Mouse (Mus musculus): Measurements from ENCODE around the gene Igflr1.

Igflr1 gene

DNA sequence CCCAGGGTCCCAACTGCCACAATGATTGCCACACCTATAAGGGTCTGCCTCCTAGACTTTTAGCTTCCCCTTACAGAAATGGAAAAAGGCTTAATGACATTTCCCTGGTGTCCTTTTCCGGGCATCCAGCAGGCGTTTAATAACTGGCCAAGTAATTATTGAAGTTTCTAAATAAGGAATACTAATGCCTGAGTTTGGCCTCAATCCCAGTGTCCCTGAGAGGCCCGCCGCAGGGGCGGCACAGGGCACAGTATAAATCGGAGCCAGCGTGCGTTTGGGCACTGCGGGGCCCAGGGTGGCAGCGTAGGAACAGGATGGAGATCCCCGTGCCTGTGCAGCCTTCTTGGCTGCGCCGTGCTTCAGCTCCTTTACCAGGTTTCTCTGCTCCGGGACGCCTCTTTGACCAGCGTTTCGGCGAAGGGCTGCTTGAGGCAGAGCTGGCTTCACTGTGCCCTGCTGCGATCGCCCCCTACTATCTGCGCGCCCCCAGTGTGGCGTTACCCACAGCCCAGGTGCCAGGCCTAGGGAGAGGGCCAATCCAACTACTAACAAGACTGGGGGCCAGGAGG is 12.1 kb upstream of the Igflr1 start:
- no peak for DNase-seq (ENCODE audit: extremely low spot score, low read depth, low spot score)

DNA sequence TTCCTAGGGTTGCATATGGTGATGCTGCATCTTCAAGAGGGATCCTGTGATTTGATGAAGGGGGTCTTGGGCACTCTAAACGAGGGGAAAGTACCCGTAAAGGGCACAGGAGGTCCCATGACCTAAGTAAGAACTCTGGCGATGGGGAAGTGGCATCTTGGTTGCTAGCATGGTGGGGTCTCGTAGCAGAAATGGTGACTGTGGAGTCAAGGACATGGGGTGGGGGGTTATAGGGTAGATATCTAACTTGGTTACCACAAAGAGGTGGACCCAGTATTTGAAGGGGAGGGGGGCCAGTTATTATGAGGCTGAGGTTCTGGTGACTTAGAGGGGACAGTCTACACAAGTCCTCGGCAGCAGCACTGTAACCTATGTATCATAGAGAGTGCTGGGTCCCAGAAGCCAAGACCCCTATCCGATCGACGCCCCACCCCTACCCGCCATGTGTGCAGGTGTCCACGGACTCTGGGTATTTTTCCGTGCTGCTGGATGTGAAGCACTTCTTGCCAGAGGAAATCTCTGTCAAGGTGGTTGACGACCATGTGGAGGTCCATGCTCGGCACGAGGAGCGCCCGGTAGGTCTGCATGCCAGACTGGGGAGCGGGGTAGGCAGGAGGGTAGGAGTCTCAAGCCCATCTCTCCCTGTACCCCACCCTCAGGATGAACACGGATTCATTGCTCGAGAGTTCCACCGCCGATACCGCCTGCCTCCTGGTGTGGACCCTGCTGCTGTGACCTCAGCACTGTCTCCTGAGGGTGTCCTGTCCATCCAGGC is 11.2 kb upstream of the Igflr1 start:
- no peak for DNase-seq (ENCODE audit: extremely low spot score, low read depth, low spot score)

DNA sequence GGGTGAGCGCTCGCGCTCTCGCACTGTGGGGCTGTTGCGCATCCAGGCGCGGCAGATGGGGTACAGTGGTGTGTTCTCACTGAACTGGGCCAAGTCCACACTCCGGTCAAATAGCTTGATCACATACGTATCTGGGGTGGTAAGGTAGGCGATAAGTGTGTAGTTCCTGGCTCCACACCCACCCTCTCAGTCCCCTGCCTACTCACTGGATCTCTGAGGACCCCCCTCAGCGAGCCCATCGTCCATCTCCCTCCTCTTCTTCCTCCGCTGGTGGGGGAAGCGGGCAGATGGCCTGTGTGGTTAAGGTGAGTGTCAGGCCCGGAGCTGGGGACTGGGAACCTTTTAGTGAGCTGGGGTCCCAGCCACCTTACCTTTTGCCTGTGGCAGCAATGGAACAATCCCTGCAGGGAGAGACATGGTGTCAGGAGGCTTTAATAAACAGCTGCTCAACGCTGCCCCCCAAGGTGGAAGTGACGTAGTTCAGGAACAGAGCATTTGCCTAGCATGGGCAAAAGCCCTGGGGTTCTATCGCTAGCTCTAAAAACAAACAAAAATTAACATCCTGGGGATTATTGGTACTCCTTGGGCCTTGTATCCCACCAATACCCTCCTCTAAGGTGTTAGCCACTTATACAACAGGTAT is 8.2 kb upstream of the Igflr1 start:
- no peak for DNase-seq (ENCODE audit: extremely low spot score, low read depth, low spot score)

DNA sequence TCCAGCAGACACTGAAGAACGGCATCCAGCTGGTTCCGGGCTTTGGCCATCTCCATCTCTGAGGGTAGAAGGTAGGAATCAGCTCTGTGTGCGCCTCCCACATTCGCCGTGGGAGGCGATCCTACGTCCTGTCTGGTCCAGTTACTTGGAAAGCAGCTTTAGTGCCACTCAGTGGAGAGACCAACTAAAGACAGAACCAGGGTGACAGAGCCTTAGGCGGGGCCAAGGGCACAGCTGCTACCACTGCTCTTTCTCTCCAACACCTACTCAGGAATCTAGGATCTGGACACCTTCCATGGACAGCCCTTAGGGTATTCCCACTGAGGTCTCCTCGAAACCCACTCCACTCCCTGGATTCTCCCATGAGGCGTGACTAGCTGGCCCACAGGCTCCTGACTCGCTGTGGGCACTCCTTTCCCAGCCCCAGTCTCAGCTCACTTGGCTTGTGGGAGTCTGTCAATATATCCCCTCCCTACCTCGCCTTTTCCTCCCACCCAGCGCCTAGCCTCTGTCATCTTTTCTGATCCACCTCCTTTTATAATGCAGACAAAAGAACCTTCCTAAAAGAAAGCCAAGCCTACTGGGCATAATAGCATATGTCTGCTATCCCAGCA is 7.2 kb upstream of the Igflr1 start:
- DNase-seq (ENCODE audit: extremely low spot score, low read depth, low spot score) = no peak

DNA sequence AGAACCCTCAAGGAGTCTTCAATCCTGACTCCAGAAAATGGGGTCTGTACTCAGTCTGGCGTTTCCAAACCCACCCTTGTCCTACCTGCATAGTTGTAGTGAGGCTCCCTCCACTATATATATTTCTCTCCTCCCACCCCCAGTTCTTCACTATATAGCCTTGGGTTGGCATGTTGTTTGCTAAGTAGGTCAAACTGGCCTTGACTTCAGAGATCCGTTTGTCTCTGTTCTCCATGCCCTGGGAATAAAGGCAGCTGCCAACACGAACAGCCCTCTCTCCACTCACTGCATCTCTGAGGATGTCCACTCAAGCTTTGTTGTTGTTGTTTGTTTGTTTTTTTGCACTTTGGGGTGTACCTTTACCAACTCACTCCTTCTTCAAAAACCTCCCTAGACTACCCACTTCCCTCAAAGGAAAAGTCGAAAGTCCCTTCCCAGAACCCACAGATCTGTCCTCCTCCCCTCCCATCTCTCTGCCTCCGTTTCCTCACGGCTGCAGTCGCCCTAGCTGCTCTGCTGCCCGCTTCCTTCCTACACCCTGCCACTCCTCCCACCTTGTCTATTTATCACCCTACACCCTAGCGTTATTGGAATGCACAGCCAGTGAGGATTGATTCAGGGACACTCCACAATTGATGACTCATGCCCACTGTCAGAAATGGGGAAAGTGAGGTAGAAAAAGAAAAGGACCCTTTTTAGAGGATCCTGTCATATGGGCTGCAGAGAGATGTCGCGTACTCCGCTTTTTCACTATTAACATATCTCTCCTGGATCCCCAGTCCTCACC is 6.4 kb upstream of the Igflr1 start:
- no peak for DNase-seq (ENCODE audit: extremely low spot score, low read depth, low spot score)

DNA sequence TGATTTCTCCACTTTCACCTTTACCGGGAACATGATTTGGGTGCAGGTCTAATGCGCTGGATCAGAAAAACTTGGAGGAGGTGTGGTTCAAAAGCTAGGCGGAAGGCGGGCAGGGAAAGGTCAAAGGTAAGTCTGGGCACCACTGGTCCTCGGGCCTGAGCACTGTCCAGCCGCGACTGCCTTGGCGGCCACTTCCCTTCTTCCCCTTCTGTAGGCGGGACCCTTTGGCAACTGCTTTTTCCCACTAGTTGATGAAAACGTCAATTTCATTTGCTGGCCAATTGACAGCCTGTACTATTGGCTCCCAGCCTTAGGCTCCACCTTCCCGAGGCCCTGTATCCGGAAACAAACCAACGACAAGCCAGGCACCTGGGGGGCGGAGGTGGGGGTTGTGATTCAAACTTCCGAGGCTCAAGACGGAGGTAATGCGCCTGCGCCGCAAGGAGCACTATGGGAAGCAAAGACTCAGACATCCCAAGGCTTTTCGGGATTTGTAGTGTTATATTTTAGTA is 5.7 kb upstream of the Igflr1 start, which contains the start of gene Lin37:
Gene Lin37, minus strand, starts transcription at position 396 of the 512 bp plus-strand sequence.
- peak; percentile 86 for DNase-seq (ENCODE audit: extremely low spot score, low read depth, low spot score)

DNA sequence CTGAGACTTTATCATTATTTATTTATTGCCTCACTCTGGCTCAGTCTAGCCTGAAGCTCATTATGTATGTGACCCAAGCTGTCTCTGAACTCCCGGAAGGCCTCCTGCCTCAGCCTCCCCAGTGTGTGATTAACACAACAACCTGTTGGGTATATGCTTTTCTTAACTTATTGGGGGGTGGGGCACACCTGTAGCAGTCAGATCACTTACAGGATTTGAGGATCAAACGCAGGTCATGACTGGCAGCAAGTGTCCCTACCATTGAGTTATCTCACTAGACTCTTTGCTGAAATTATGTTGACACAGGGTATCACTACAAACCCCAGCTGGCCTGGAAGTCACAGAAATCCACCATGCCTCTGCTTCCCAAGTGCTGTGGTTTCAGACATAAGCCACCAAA is 4.9 kb upstream of the Igflr1 start:
- no peak for DNase-seq (ENCODE audit: extremely low spot score, low read depth, low spot score)

DNA sequence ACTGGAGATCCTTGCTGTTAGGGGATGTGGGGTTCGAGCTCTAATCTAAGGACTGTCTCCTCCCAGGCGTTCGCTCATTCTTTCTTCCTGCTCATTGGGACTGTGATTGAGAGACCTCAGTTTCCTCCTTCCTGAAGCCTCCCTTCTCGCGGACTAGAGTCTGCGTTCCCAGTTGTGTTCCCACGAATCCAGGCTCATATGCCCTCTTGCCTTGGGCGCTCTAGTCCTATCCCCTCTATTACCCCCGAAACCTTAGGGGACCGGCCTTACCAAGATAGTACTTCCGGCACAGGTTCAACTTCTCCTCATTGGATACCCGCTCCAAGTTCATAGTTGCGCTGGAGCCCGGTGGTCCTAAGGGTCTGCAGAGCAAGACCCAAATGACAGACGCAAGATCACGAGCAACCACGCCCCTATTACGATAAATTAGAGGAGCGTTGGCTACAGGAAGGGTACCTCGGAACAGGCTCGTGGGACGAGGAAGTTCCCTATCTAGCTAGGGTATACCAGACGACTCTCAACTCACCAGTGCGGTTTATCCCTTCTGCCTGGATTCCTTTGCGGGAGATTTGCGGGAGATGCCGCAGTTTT is 2.6 kb upstream of the Igflr1 start:
- no peak for DNase-seq (ENCODE audit: extremely low spot score, low read depth, low spot score)

DNA sequence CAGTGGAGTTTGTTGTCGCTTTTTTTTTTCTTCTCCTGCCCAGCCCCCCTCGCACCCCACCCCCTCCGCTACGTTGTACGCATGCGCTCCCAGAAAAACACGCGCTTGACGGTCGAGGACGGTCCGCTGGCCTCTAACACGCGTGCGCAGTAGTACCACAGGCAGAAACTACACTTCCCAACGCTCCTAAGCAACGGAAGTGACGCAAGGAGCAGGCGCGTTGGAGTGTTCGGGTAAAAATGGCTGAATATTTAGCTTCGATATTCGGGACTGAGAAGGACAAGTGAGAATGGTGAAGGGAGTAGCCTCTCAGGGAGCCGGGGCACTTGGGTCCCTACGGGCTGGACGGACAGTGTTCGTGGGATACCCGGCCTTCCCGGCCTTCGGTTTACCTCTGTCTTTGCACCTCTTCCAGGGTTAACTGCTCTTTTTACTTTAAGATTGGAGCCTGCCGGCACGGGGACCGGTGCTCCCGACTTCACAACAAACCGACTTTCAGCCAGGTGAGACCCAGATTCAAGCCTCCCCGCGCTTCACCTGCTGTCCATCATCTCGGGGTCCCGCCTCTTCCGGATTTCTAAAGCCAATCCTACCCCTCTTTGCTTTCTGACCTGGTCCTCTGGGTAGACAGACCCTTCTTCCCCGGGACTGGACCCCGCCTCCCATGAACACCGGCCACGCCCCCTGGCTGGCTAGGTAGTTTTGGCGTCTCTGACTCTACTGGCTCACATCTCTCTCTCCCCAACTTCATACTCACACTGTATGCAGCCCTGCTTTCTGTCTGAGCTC is 1.9 kb upstream of the Igflr1 start, which contains the start of the genes U2af1l4, Gm49396 and Psenen:
Gene U2af1l4, plus strand, starts transcription at position 185 of the 789 bp plus-strand sequence.
Gene Gm49396, plus strand, starts transcription at position 228 of the 789 bp plus-strand sequence.
Gene Psenen, minus strand, starts transcription at position 511 of the 789 bp plus-strand sequence.
- peak; percentile 93 for DNase-seq (ENCODE audit: extremely low spot score, low read depth, low spot score)

DNA sequence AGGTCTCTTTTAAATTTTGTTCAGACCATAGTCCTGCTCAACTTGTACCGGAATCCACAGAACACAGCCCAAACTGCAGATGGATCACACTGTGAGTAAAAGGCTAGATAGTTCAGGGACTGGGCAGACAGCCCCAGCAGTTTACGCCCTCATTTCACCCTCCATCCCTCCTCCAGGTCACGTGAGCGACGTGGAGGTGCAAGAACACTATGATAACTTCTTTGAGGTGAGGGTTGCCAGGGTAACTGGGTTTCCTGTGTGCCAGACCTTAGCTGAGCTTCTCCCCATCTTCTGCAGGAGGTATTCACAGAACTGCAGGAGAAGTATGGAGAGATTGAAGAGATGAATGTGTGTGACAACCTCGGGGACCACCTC is 1.3 kb upstream of the Igflr1 start:
- no peak for DNase-seq (ENCODE audit: extremely low spot score, low read depth, low spot score)

DNA sequence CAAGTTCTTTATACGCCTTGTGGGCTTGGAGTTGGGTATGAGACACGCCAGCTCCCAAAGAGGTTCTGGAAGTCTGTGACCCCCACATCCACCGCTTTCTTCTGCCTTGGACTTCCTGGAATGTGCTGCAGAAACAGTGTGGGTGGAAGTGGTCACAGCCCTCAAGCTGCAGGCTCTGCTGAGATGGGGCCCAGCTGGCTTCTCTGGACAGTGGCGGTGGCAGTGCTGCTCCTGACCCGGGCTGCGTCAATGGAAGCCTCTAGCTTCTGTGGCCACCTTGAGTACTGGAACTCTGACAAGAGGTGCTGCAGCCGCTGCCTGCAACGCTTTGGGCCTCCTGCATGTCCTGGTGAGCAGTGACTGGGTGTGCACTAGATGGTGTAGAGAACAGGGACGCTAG is 806 bp downstream of the Igflr1 start:
- no peak for DNase-seq (ENCODE audit: extremely low spot score, low read depth, low spot score)

DNA sequence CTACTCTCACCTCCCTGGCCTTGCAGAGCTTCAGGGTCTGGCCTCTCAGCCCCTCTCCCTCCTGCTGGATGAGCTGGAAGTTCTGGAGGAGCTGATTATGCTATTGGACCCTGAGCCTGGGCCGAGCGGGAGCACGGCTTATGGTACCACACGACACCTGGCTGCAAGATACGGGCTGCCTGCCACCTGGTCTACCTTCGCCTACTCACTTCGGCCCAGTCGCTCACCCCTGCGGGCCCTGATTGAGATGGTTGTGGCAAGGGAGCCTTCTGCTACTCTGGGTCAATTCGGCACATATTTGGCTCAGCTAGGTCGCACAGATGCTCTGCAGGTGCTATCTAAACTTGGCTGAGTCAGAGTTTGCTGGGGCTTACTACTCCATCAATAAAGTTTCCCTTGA is 2.3 kb downstream of the Igflr1 start:
- no peak for DNase-seq (ENCODE audit: extremely low spot score, low read depth, low spot score)

DNA sequence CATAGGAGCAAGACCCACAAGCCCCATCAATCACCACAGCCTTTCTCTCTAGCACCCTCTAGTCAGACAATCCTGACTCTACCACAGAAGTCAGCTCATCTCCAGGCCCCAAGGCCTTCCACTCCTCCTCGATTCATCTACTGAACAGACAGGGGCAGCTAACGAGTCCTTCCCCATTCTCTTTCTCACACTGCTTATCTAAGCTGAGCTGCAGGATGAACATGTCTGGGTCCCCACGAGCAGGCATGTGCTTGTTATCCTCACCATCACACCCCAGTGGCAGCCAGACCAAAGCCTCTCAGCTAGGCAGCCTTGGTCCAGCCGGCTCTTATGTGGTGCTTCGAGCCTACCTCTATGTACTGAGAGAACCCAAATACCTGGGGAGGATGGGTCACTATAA is 7.2 kb downstream of the Igflr1 start:
- no peak for DNase-seq (ENCODE audit: extremely low spot score, low read depth, low spot score)

DNA sequence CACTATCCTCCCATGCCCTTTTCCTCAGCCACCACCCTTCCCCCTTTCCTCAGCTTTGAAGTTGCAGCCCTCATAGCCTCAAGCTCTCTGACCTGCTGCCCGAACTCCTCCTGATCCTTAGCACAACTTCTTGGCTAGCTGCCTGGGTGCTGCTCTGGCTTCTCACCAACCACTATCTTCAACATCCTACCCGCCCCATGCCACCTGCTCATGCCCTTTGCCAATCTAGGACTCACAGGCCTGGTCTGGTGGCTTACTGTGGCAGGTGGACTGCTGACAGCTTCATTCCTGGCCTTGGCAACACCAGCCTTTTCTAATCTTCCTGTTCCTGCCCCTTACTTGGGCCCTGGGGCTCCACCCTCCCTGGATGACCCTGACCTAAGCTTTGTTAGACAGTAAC is 7.7 kb downstream of the Igflr1 start:
- no peak for DNase-seq (ENCODE audit: extremely low spot score, low read depth, low spot score)

DNA sequence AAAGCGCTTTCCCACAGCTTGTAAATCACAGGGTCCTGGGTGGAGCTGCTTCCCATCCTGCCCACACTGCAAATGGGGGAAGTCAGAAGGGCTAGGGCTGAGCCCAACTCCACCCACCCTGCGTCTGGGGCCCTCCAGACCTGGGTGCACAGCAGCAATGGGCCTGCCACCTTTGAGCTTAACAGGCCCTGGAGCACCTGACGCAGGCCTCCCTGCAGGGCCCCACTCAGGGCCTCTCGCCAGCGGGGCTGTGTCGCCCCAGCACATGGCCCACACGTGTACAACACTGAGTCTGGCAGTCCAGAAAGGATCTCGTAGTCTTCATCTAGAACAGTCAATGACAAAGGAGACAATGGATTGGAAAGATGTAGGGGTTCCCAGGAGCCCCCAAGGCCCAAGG is 14.7 kb downstream of the Igflr1 start:
- DNase-seq (ENCODE audit: extremely low spot score, low read depth, low spot score) = no peak

DNA sequence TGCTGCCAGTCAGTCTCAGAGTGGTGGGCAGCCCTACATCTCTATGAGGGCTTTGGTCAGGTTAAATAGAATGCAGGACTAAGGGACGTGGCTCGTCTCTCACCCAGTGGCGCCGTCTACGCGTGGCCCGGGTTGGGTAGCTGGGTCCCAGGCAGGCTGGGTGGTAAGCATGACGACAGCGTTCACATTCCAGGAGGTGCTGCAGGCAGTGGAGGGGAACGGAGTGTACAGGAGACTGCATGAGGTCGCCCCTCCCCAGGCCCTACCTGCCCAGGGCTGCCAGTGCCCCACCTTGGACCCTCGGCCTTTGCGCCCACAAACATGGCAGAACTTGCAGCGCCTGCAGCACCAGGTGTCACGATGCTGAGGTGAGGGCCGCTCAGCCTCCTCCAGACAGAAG is 16.3 kb downstream of the Igflr1 start:
- DNase-seq (ENCODE audit: extremely low spot score, low read depth, low spot score) = no peak

DNA sequence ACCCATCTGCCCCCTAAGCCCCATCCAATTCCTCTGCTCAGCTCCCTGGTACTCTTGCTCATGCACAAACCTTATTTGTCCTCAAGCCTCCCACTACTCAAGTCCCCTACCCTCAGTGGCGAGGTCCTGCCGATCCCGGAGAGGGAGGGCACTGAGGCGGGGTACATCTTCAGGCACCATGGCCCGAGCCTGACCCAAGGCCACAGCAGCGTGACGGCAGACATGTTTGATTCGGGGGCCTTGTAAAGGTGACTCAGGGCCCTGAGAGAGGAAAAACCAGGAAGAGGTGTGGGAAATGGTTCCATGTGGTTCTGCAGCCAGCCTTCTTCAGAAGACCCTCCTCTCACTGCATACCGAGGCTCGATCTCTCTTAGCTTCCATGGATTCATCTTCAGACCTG is 19.1 kb downstream of the Igflr1 start:
- no peak for DNase-seq (ENCODE audit: extremely low spot score, low read depth, low spot score)

DNA sequence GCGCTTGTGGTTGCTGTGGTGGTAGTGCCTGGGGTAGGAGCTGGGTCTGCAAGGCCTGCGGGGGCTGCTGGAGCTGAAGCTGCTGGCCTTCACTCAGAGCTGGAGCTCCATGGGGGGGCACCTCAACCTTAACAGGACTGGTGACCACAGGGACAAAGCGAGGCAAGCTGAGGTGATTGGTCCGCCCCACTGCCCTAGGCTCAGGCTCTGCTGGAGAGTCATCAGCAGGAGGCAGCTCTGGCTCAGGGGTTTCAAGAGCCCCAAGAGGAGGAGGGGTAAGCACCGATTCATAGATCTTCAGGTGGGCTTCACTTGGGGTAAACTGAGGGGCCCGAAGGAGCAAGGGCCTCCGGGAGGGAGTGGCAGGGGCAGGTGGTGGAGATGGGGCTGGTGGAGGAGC is 19.9 kb downstream of the Igflr1 start:
- DNase-seq (ENCODE audit: extremely low spot score, low read depth, low spot score) = no peak

DNA sequence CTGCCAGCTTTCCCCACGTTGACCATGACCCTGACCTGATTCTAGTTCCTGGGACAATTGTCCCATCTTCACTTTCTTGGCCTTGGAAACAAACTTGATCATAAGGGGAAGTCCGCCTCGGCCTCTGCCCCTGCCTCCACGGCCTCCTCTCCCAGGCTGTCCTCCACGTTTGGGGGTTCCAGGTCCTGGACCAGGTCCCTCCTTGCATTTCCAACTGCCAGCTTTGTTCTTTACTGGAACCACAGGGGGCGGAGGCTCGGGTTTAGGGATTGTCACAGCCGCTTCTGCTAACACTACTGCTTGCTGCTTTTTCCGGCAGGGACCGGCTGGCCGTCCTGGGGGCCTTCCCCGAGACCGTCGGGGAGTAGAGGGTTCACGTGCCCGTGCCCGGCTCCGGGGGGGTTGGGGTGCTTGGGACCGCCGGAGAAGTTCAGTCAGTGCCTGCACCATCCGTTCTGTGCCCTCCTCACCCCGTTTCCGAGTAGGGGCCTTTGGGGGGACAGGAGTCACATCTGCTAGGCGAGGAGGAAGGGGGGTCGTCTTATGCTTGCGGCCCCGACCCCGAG is 21.3 kb downstream of the Igflr1 start:
- no peak for DNase-seq (ENCODE audit: extremely low spot score, low read depth, low spot score)
